Mouse (Mus musculus) embryonic facial prominence, embryonic 13.5 days (tissue): ENCODE results near the gene Cbx1. TPM values are rescaled to one million over a fixed set of nuclear protein-coding genes. Genes with fewer than 3 reads are reported as not detected.
"Not testable (repeated sequence)": the region's sequence is repeated elsewhere in the genome, so short reads cannot be mapped to it uniquely, and the experiment has no call there.

Experiments used
- ATAC-seq: fragments of 200-750 bp; cut with Nextera tagmentation; 2 replicates; pipeline ENCODE4 v1.8.0; 2017; ENCODE audit warnings: low read depth; ENCODE audit not compliant: insufficient number of reproducible peaks, insufficient read depth, low FRiP score, low TSS enrichment
- H3K27ac ChIP-seq: fragments of 300-500 bp; sonication (generic); 2 replicates; pipeline ENCODE4 v1.5.1; 2015; ENCODE audit warnings: moderate library complexity, mild to moderate bottlenecking, inconsistent platforms
- H3K27me3 ChIP-seq: fragments of 300-500 bp; sonication (generic); 2 replicates; pipeline ENCODE4 v1.6.1; 2015; ENCODE audit warnings: mild to moderate bottlenecking, inconsistent platforms
- H3K36me3 ChIP-seq: fragments of 300-500 bp; sonication (generic); 2 replicates; pipeline ENCODE4 v1.6.1; 2015; ENCODE audit warnings: mild to moderate bottlenecking, inconsistent platforms
- H3K4me1 ChIP-seq: fragments of 300-500 bp; sonication (generic); 2 replicates; pipeline ENCODE4 v1.6.1; 2015; ENCODE audit warnings: inconsistent platforms
- H3K4me2 ChIP-seq: fragments of 300-500 bp; sonication (generic); 2 replicates; pipeline ENCODE4 v1.6.1; 2015; ENCODE audit warnings: moderate library complexity, mild to moderate bottlenecking, inconsistent platforms
- H3K4me3 ChIP-seq: fragments of 300-500 bp; sonication (generic); 2 replicates; pipeline ENCODE4 v1.5.1; 2015; ENCODE audit warnings: mild to moderate bottlenecking, inconsistent platforms
- H3K9ac ChIP-seq: fragments of 300-500 bp; sonication (generic); 2 replicates; pipeline ENCODE4 v1.6.1; 2015; ENCODE audit warnings: mild to moderate bottlenecking, inconsistent platforms
- H3K9me3 ChIP-seq: fragments of 300-500 bp; sonication (generic); 2 replicates; pipeline ENCODE4 v1.6.1; 2016; ENCODE audit warnings: inconsistent platforms
- WGBS: fragments of 180-500 bp; shearing (Covaris S2); methylation state at CpG from one replicate; pipeline ENCODE4 v1.1.7; 2015; ENCODE audit warnings: mixed read lengths; 5-methylcytosine and 5-hydroxymethylcytosine counted together
- polyA plus RNA-seq: library from polyadenylated mRNA; unstranded; fragments of >200 nt; fragmentation: Nextera tagmentation; extraction: Ambion mirVana; gene quantifications from 2 replicates; pipeline ENCODE4 v1.2.1, GENCODE M21; 2015

Gene Cbx1
- polyA plus RNA-seq, 1 experiment from 2014 or later = 170 TPM

DNA sequence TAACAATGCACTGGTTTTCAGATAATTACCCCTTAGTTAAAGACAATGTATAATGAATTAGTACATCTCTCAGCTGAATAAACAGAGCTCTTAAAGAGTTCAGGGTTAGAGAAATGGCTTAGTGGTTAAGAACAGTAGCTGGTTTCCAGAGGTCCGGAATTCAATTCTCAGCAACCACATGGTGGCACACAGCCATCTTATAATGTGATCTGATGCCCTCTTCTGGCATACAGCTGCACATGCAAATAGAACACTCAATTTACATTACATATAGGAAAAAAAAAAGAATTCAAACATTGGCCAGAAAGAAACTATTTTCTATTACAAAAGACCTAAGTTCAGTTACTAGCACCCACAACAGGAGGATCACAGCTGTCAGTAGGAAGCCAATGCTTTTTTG, 7.7 kb downstream of the Cbx1 start:
- Histone ChIP-seq H3K4me3 (no peak overlapping the region), H3K27ac (no peak overlapping the region), H3K9ac (no peak overlapping the region), H3K36me3 (peaks cover 32% of the 10 kb centered on the region), H3K27me3 (no peaks in the 10 kb centered on the region), H3K9me3 (no peaks in the 10 kb centered on the region), H3K4me1 (peaks cover 17% of the 10 kb centered on the region), H3K4me2 (no peak overlapping the region)
- 73% methylated on average over 1 of the region's 1 CpGs for WGBS
- no peak for ATAC-seq

- Histone ChIP-seq H3K9ac (no peak overlapping the region), H3K27me3 (no peaks in the 10 kb centered on the region), H3K4me3 (no peak overlapping the region), H3K4me1 (no peaks in the 10 kb centered on the region), H3K36me3 (peaks cover 59% of the 10 kb centered on the region), H3K9me3 (no peaks in the 10 kb centered on the region), H3K4me2 (no peak overlapping the region), H3K27ac (no peak overlapping the region)
- no peak for ATAC-seq
- WGBS = 89% methylated on average over 2 of the region's 2 CpGs
Measured at GRCm38 (mm10) chr11:96799511-96799910, 10.6 kb downstream of the Cbx1 start.

GRCm38 (mm10) chr11:96805606-96806005, 16.7 kb downstream of the Cbx1 start:
- ATAC-seq = no peak
- Histone ChIP-seq H3K27ac (no peak overlapping the region), H3K27me3 (no peaks in the 10 kb centered on the region), H3K4me2 (no peak overlapping the region), H3K9me3 (no peaks in the 10 kb centered on the region), H3K4me1 (no peaks in the 10 kb centered on the region), H3K36me3 (peaks cover 93% of the 10 kb centered on the region), H3K9ac (no peak overlapping the region), H3K4me3 (no peak overlapping the region)
- WGBS = 88% methylated on average over 5 of the region's 5 CpGs

DNA sequence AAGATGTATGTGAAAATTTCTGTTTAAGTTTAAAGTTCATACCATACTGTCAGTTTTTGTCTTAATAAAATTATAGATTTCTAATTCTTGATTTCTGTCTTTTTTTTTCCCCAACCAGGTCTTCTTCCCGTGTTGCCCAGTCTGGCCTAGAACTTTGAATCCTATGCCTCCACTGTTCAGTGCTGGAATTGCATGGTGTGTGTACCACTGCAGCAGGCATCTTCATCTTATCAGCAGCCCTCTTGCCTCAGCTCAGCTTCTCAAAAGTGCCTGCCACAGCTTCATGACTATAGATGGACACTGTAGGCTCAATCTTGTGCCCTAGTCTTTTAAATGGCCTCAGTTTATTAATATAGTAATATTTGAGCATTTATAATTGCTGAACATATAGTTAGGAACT, 19.1 kb downstream of the Cbx1 start:
- H3K9ac ChIP-seq = no peak overlapping the region
- WGBS = 64% methylated on average over 1 of the region's 1 CpGs
- H3K4me3 ChIP-seq = no peak overlapping the region
- no peak overlapping the region for H3K27ac ChIP-seq
- H3K4me2 ChIP-seq = no peak overlapping the region
- ATAC-seq = no peak
- H3K9me3 ChIP-seq = no peaks in the 10 kb centered on the region
- H3K36me3 ChIP-seq = peaks cover 95% of the 10 kb centered on the region
- H3K4me1 ChIP-seq = no peaks in the 10 kb centered on the region
- no peaks in the 10 kb centered on the region for H3K27me3 ChIP-seq

GRCm38 (mm10) chr11:96809562-96810235, 20.8 kb downstream of the Cbx1 start:
- 86% methylated on average over 6 of the region's 6 CpGs for WGBS
- Histone ChIP-seq H3K4me3 (no peak overlapping the region), H3K27ac (no peak overlapping the region), H3K9me3 (no peaks in the 10 kb centered on the region), H3K4me2 (no peak overlapping the region), H3K27me3 (no peaks in the 10 kb centered on the region), H3K4me1 (no peaks in the 10 kb centered on the region), H3K36me3 (peaks cover 90% of the 10 kb centered on the region), H3K9ac (no peak overlapping the region)
- ATAC-seq = no peak

GRCm38 (mm10) chr11:96811188-96811587, 22.3 kb downstream of the Cbx1 start:
- WGBS = 95% methylated on average over 1 of the region's 1 CpGs
- not testable (repeated sequence) for H3K4me1 ChIP-seq, H3K4me3 ChIP-seq, H3K4me2 ChIP-seq, H3K9me3 ChIP-seq, ATAC-seq, H3K27ac ChIP-seq, H3K27me3 ChIP-seq, H3K9ac ChIP-seq
- H3K36me3 ChIP-seq = peaks cover 87% of the 10 kb centered on the region

DNA sequence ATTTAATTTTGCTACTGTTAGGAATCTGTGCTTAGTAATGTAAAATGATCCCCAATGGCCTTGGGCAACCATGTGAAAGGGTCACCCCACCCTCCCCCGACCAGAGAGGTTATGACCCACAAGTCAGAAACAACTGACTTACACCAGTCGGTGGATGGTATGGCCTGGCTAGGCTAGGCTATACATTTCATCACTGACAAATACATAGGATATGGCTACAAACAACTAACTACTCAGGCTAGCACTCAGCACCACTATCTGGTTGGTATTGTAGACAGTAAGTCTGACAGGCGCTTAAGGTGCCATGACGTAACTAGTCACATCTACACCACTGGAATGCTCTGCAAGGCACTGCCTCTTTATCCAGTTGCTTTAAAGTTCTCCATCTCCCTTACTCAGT, 24.5 kb downstream of the Cbx1 start:
- Histone ChIP-seq H3K27ac (no peak overlapping the region), H3K4me2 (no peak overlapping the region), H3K4me1 (no peaks in the 10 kb centered on the region), H3K9ac (no peak overlapping the region), H3K36me3 (peaks cover 91% of the 10 kb centered on the region), H3K9me3 (no peaks in the 10 kb centered on the region), H3K27me3 (no peaks in the 10 kb centered on the region), H3K4me3 (no peak overlapping the region)
- no peak for ATAC-seq
- WGBS = 73% methylated on average over 4 of the region's 4 CpGs

- Histone ChIP-seq H3K9ac (no peak overlapping the region), H3K4me2 (no peak overlapping the region), H3K4me1 (no peaks in the 10 kb centered on the region), H3K27me3 (no peaks in the 10 kb centered on the region), H3K27ac (no peak overlapping the region), H3K9me3 (no peaks in the 10 kb centered on the region), H3K4me3 (no peak overlapping the region), H3K36me3 (peaks cover 91% of the 10 kb centered on the region)
- 90% methylated on average over 5 of the region's 5 CpGs for WGBS
- ATAC-seq = no peak
Measured at GRCm38 (mm10) chr11:96813920-96814319, 25.0 kb downstream of the Cbx1 start.

DNA sequence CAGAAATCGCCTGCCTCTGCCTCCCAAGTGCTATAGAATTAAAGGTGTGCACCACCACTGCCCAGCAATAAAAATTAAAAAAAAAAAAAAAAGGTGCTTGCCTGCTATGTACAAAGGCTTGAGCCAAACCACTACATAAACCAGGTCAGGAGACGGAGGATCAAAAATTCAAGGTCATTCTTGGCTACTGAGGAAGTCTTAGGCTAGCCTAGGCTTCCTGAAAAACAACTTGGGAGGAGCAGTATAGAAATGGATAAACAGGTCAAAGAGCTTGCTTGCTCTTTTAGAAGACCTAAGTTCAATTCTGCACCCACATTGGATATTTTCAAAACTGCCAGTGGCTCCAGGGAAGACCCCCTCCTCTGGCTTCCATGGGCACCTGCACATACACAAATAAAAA, 25.5 kb downstream of the Cbx1 start:
- Histone ChIP-seq H3K4me3 (no peak overlapping the region), H3K9ac (no peak overlapping the region), H3K27me3 (no peaks in the 10 kb centered on the region), H3K9me3 (no peaks in the 10 kb centered on the region), H3K36me3 (peaks cover 91% of the 10 kb centered on the region), H3K4me2 (no peak overlapping the region), H3K27ac (no peak overlapping the region), H3K4me1 (no peaks in the 10 kb centered on the region)
- WGBS = 89% methylated on average over 2 of the region's 2 CpGs
- ATAC-seq = no peak

GRCm38 (mm10) chr11:96815895-96816294, 27.0 kb downstream of the Cbx1 start:
- 98% methylated on average over 2 of the region's 2 CpGs for WGBS
- Histone ChIP-seq H3K36me3 (peaks cover 91% of the 10 kb centered on the region), H3K4me2 (no peak overlapping the region), H3K27ac (no peak overlapping the region), H3K9ac (no peak overlapping the region), H3K27me3 (no peaks in the 10 kb centered on the region), H3K9me3 (no peaks in the 10 kb centered on the region), H3K4me1 (no peaks in the 10 kb centered on the region), H3K4me3 (no peak overlapping the region)
- no peak for ATAC-seq

GRCm38 (mm10) chr11:96816494-96816893, 27.6 kb downstream of the Cbx1 start:
- ATAC-seq = no peak
- no peak overlapping the region for H3K4me2 ChIP-seq
- H3K4me3 ChIP-seq = no peak overlapping the region
- H3K4me1 ChIP-seq = no peaks in the 10 kb centered on the region
- no peak overlapping the region for H3K27ac ChIP-seq
- H3K9ac ChIP-seq = no peak overlapping the region
- peaks cover 91% of the 10 kb centered on the region for H3K36me3 ChIP-seq
- H3K9me3 ChIP-seq = no peaks in the 10 kb centered on the region
- WGBS = 90% methylated on average over 1 of the region's 1 CpGs
- H3K27me3 ChIP-seq = no peaks in the 10 kb centered on the region

- H3K4me2 ChIP-seq = no peak overlapping the region
- no peaks in the 10 kb centered on the region for H3K9me3 ChIP-seq
- H3K27ac ChIP-seq = no peak overlapping the region
- no peak for ATAC-seq
- no peak overlapping the region for H3K9ac ChIP-seq
- 90% methylated on average over 5 of the region's 5 CpGs for WGBS
- H3K4me3 ChIP-seq = no peak overlapping the region
- H3K4me1 ChIP-seq = no peaks in the 10 kb centered on the region
- peaks cover 91% of the 10 kb centered on the region for H3K36me3 ChIP-seq
- H3K27me3 ChIP-seq = no peaks in the 10 kb centered on the region
Measured at GRCm38 (mm10) chr11:96816979-96817378, 28.1 kb downstream of the Cbx1 start.
